Mouse (Mus musculus): ENCODE measurements around the gene Ptprk. TPM values are rescaled to one million over a fixed set of nuclear protein-coding genes. Genes with fewer than 3 reads are reported as not detected.

The Ptprk gene
- polyA plus RNA-seq, 1 experiment: 17.7 TPM

DNA sequence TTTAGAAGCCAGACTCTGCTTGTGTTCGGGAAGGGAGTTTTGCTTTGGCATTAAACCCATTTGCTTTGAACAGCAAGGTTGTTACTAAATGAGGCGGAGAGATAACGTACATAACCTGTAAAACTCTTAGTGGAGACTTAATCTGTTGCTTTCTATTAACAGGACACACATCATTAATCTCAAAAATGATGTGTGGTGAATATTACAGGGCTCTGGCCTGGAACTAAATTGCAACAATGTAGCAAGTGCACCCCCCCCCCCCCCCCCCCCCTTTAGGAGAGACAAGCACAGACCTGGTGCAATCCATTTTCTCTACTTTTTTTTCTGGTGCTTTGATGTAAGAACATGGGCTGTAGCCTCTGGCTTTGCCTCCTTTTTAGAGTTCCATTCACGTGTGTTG, 195.7 kb downstream of the Ptprk start:
- Histone ChIP-seq H3K4me3 (replicated peaks; ENCODE audit: insufficient read depth, low read depth, low read length) (no peak overlapping the region), H3K27ac (ENCODE audit: insufficient read depth, low read length) (no peak overlapping the region), H3K27me3 (ENCODE audit: control insufficient read depth, insufficient read depth, low read length) (no peaks in the 10 kb centered on the region), H3K4me1 (ENCODE audit: control insufficient read depth, insufficient read depth, low read length) (no peaks in the 10 kb centered on the region)
- TF ChIP-seq POLR2A (IDR thresholded peaks at IDR 0.05; ENCODE audit: borderline replicate concordance, insufficient read depth, low read length) (no peak), CTCF (IDR thresholded peaks at IDR 0.05; ENCODE audit: borderline replicate concordance, insufficient read depth, low read depth, low read length) (no peak)
- DNase-seq: no peak
- 82% methylated on average over 4 of the region's 4 CpGs for WGBS

DNA sequence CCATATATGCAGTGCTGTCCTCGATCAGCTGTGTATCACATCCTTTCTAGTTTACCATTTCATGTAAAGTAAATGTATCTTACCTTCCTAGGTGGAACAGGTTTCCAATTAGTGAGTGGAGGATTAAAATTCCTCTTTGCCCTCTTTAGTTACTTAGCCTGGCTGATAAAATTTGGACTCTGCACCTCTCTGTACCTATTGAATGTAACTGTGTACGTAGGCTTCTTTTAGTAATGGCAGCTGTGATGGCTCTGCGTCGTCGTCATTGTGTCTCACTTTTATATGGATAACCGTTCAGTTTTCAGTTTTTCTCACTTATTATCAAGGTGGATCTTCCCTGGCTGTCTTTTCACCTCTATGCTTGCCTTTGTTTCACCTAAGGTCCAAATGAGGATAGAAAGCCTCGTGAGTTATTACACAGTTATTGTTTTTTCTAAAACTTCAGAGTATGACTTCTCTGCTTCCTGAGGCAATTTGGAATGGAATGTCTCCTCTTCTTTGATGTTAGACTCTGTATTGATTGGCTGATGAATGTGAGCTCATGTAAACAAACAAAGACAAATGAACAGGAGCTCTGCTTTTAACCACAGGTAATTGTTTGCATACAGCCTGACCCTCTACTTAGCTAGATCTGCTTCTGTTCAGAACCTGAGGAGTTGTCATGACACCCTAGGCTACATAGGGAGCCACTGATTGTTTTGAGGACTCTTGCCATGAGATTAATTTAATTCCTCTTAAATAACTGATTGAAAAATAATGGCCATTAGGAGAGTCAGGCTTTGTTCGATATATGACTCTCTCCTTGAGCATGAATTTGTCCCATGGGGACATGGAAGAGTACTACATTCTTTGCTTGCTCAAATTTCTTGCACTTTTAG, 197.3 kb downstream of the Ptprk start:
- H3K27ac ChIP-seq (ENCODE audit: insufficient read depth, low read length): no peak overlapping the region
- 96% methylated on average over 8 of the region's 8 CpGs for WGBS
- no peaks in the 10 kb centered on the region for H3K4me1 ChIP-seq (ENCODE audit: control insufficient read depth, insufficient read depth, low read length)
- no peaks in the 10 kb centered on the region for H3K27me3 ChIP-seq (ENCODE audit: control insufficient read depth, insufficient read depth, low read length)
- DNase-seq: no peak
- TF ChIP-seq POLR2A (IDR thresholded peaks at IDR 0.05; ENCODE audit: borderline replicate concordance, insufficient read depth, low read length): no peak
- TF ChIP-seq CTCF (IDR thresholded peaks at IDR 0.05; ENCODE audit: borderline replicate concordance, insufficient read depth, low read depth, low read length): no peak
- H3K4me3 ChIP-seq (replicated peaks; ENCODE audit: insufficient read depth, low read depth, low read length): no peak overlapping the region

DNA sequence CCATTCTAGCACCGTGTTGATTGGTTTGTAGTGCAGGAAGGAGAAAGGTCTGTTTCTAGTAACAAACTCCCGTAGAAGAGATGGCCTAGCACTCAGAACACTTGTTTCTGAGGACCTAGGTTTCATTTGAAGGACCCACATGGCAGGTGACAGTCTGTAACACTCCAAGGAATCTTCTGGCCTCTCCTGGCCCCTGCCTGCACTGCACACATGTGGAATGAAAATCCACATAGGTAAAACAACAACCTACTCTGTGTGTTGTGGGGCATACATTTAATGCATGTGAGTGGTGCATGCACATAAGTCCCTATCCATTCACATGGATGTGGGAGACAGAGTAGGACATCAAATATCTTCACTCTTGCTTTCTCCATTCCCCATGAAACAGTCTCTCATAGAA, 204.1 kb downstream of the Ptprk start:
- 96% methylated on average over 2 of the region's 2 CpGs for WGBS
- no peak overlapping the region for H3K4me3 ChIP-seq (replicated peaks; ENCODE audit: insufficient read depth, low read depth, low read length)
- H3K27ac ChIP-seq (ENCODE audit: insufficient read depth, low read length): no peak overlapping the region
- TF ChIP-seq CTCF (IDR thresholded peaks at IDR 0.05; ENCODE audit: borderline replicate concordance, insufficient read depth, low read depth, low read length) (no peak), POLR2A (IDR thresholded peaks at IDR 0.05; ENCODE audit: borderline replicate concordance, insufficient read depth, low read length) (no peak)
- no peak for DNase-seq
- H3K4me1 ChIP-seq (ENCODE audit: control insufficient read depth, insufficient read depth, low read length): no peaks in the 10 kb centered on the region
- H3K27me3 ChIP-seq (ENCODE audit: control insufficient read depth, insufficient read depth, low read length): no peaks in the 10 kb centered on the region

- Histone ChIP-seq H3K27me3 (ENCODE audit: control insufficient read depth, insufficient read depth, low read length) (no peaks in the 10 kb centered on the region), H3K4me1 (ENCODE audit: control insufficient read depth, insufficient read depth, low read length) (no peaks in the 10 kb centered on the region), H3K27ac (ENCODE audit: insufficient read depth, low read length) (no peak overlapping the region), H3K4me3 (replicated peaks; ENCODE audit: insufficient read depth, low read depth, low read length) (no peak overlapping the region)
- TF ChIP-seq CTCF (IDR thresholded peaks at IDR 0.05; ENCODE audit: borderline replicate concordance, insufficient read depth, low read depth, low read length) (no peak), POLR2A (IDR thresholded peaks at IDR 0.05; ENCODE audit: borderline replicate concordance, insufficient read depth, low read length) (no peak)
- WGBS: 74% methylated on average over 1 of the region's 1 CpGs
- DNase-seq: no peak
Measured at GRCm38 (mm10) chr10:28297531-28297930, 222.9 kb downstream of the Ptprk start.

- 57% methylated on average over 4 of the region's 4 CpGs for WGBS
Measured at GRCm38 (mm10) chr10:28299207-28299606, 224.6 kb downstream of the Ptprk start.

GRCm38 (mm10) chr10:28303856-28304255, 229.2 kb downstream of the Ptprk start:
- no peak for DNase-seq
- H3K27ac ChIP-seq (ENCODE audit: insufficient read depth, low read length): no peak overlapping the region
- H3K27me3 ChIP-seq (ENCODE audit: control insufficient read depth, insufficient read depth, low read length): no peaks in the 10 kb centered on the region

More at GRCm38 (mm10) chr10:28299207-28299606, 224.6 kb downstream of the Ptprk start:
- H3K4me1 ChIP-seq (ENCODE audit: control insufficient read depth, insufficient read depth, low read length): no peaks in the 10 kb centered on the region
- TF ChIP-seq POLR2A (IDR thresholded peaks at IDR 0.05; ENCODE audit: borderline replicate concordance, insufficient read depth, low read length): no peak
- no peak for TF ChIP-seq CTCF (IDR thresholded peaks at IDR 0.05; ENCODE audit: borderline replicate concordance, insufficient read depth, low read depth, low read length)
- no peaks in the 10 kb centered on the region for H3K27me3 ChIP-seq (ENCODE audit: control insufficient read depth, insufficient read depth, low read length)
- no peak overlapping the region for H3K27ac ChIP-seq (ENCODE audit: insufficient read depth, low read length)
- no peak for DNase-seq
- H3K4me3 ChIP-seq (replicated peaks; ENCODE audit: insufficient read depth, low read depth, low read length): no peak overlapping the region

GRCm38 (mm10) chr10:28304292-28304875, 229.8 kb downstream of the Ptprk start:
- H3K4me1 ChIP-seq (ENCODE audit: control insufficient read depth, insufficient read depth, low read length): no peaks in the 10 kb centered on the region
- H3K4me3 ChIP-seq (replicated peaks; ENCODE audit: insufficient read depth, low read depth, low read length): no peak overlapping the region
- no peak overlapping the region for H3K27ac ChIP-seq (ENCODE audit: insufficient read depth, low read length)
- DNase-seq: no peak
- 93% methylated on average over 4 of the region's 4 CpGs for WGBS
- TF ChIP-seq POLR2A (IDR thresholded peaks at IDR 0.05; ENCODE audit: borderline replicate concordance, insufficient read depth, low read length): no peak
- no peak for TF ChIP-seq CTCF (IDR thresholded peaks at IDR 0.05; ENCODE audit: borderline replicate concordance, insufficient read depth, low read depth, low read length)
- H3K27me3 ChIP-seq (ENCODE audit: control insufficient read depth, insufficient read depth, low read length): no peaks in the 10 kb centered on the region

More at GRCm38 (mm10) chr10:28303856-28304255, 229.2 kb downstream of the Ptprk start:
- Histone ChIP-seq H3K4me1 (ENCODE audit: control insufficient read depth, insufficient read depth, low read length) (no peaks in the 10 kb centered on the region), H3K4me3 (replicated peaks; ENCODE audit: insufficient read depth, low read depth, low read length) (no peak overlapping the region)
- TF ChIP-seq CTCF (IDR thresholded peaks at IDR 0.05; ENCODE audit: borderline replicate concordance, insufficient read depth, low read depth, low read length): no peak
- no peak for TF ChIP-seq POLR2A (IDR thresholded peaks at IDR 0.05; ENCODE audit: borderline replicate concordance, insufficient read depth, low read length)

Data from cerebellum, adult 2 months (tissue).